Mouse (Mus musculus) CH12.LX (cell line): ENCODE results near the gene Sobp. TPM values are rescaled to one million over a fixed set of nuclear protein-coding genes. Genes with fewer than 3 reads are reported as not detected.

ENCODE experiments used
- DNase-seq: peaks from one replicate; pipeline ENCODE4 v3.0.0-alpha.2; 2013; ENCODE audit errors: extremely low read depth
- H3K27ac ChIP-seq: 2 replicates; pipeline ENCODE4 v1.5.1; 2012; ENCODE audit warnings: low read depth, mild to moderate bottlenecking, control low read depth, moderate library complexity; ENCODE audit not compliant: insufficient read depth
- H3K27me3 ChIP-seq: replicated peaks from 2 replicates; pipeline ENCODE3; 2012; ENCODE audit warnings: inconsistent platforms
- H3K36me3 ChIP-seq, 2 experiments: replicated peaks in 1 of 2; 2 replicates each; pipeline versions ENCODE3 to v1.6.1; 2012; ENCODE audit warnings: inconsistent platforms in 1 of 2, low read length in 1 of 2, mild to moderate bottlenecking in 1 of 2, mixed read lengths in 1 of 2, moderate library complexity in 1 of 2; ENCODE audit not compliant: control insufficient read depth in 1 of 2, insufficient read depth in 1 of 2
- H3K4me1 ChIP-seq, 2 experiments: 2 replicates each; pipeline ENCODE4 v1.6.1; 2012; ENCODE audit warnings: inconsistent platforms in 1 of 2, moderate library complexity in 1 of 2; ENCODE audit not compliant: insufficient read depth in 2 of 2, control insufficient read depth in 1 of 2
- H3K4me2 ChIP-seq: 2 replicates; pipeline ENCODE4 v1.6.1; 2012; ENCODE audit warnings: low read depth, mild to moderate bottlenecking, control low read depth; ENCODE audit not compliant: poor library complexity, insufficient read depth, severe bottlenecking
- H3K4me3 ChIP-seq, 3 experiments: fragments of 150-350 bp in 1 of 3; sonication (generic) in 1 of 3; replicated peaks in 1 of 3; 2 replicates each; pipeline versions ENCODE3 to v1.5.1; 2011 to 2012; ENCODE audit warnings: low read depth in 2 of 3, low read length in 2 of 3, mild to moderate bottlenecking in 2 of 3, moderate library complexity in 2 of 3, control low read depth in 1 of 3, improper control_type of control experiment in 1 of 3, inconsistent platforms in 1 of 3, mixed read lengths in 1 of 3; ENCODE audit not compliant: poor library complexity in 1 of 3
- H3K79me2 ChIP-seq: replicated peaks from 2 replicates; pipeline ENCODE4 v1.6.1; 2012; ENCODE audit warnings: mild to moderate bottlenecking, moderate library complexity; ENCODE audit not compliant: control insufficient read depth, poor library complexity, insufficient read depth, severe bottlenecking; ENCODE audit errors: extremely low read depth
- H3K9ac ChIP-seq: 2 replicates; pipeline ENCODE4 v1.6.1; 2012; ENCODE audit warnings: low read depth, mild to moderate bottlenecking, control low read depth, moderate library complexity; ENCODE audit not compliant: insufficient read depth
- H3K9me3 ChIP-seq: replicated peaks from 2 replicates; pipeline ENCODE3; 2012; ENCODE audit warnings: low read length, inconsistent platforms, mixed read lengths
- CHD1 ChIP-seq: IDR thresholded peaks from 2 replicates; pipeline ENCODE4 v1.6.1; 2012; ENCODE audit warnings: low read depth, low read length, improper control_type of control experiment, inconsistent platforms
- CHD2 ChIP-seq: IDR thresholded peaks from 2 replicates; pipeline ENCODE4 v1.6.1; 2011; ENCODE audit warnings: low read length, improper control_type of control experiment
- E2F4 ChIP-seq: IDR thresholded peaks from 2 replicates; pipeline ENCODE4 v1.6.1; 2011; ENCODE audit warnings: low read depth, low read length, improper control_type of control experiment; ENCODE audit not compliant: insufficient replicate concordance
- ETS1 ChIP-seq: conservative IDR thresholded peaks from 2 replicates; pipeline ENCODE4 v1.6.1; 2012; ENCODE audit warnings: low read depth, mild to moderate bottlenecking, inconsistent platforms, low read length, improper control_type of control experiment, moderate library complexity
- HCFC1 ChIP-seq: IDR thresholded peaks from 2 replicates; pipeline ENCODE4 v1.6.1; 2012; ENCODE audit warnings: low read depth, mild to moderate bottlenecking, inconsistent platforms, low read length, improper control_type of control experiment
- JUND ChIP-seq: conservative IDR thresholded peaks from 2 replicates; pipeline ENCODE4 v1.6.1; 2011; ENCODE audit warnings: low read depth, low read length, improper control_type of control experiment
- KAT2A ChIP-seq: IDR thresholded peaks from 2 replicates; pipeline ENCODE4 v1.6.1; 2012; ENCODE audit warnings: low read length, improper control_type of control experiment, inconsistent platforms; ENCODE audit not compliant: insufficient replicate concordance
- MEF2A ChIP-seq: IDR thresholded peaks from 2 replicates; pipeline ENCODE4 v1.6.1; 2014; ENCODE audit warnings: low read depth, mild to moderate bottlenecking, inconsistent platforms, low read length, improper control_type of control experiment, borderline replicate concordance
- NELFE ChIP-seq: IDR thresholded peaks from 2 replicates; pipeline ENCODE4 v1.6.1; 2011; ENCODE audit warnings: low read depth, low read length, improper control_type of control experiment
- POLR2A ChIP-seq: IDR thresholded peaks from 2 replicates; pipeline ENCODE4 v1.6.1; 2011; ENCODE audit warnings: low read depth, mild to moderate bottlenecking, improper control_type of control experiment, low read length
- POLR2AphosphoS2 ChIP-seq: IDR thresholded peaks from 2 replicates; pipeline ENCODE4 v1.6.1; 2011; ENCODE audit warnings: low read depth, low read length, improper control_type of control experiment
- RAD21 ChIP-seq: IDR thresholded peaks from 2 replicates; pipeline ENCODE4 v1.6.1; 2011; ENCODE audit warnings: low read depth, mild to moderate bottlenecking, low read length, improper control_type of control experiment, moderate library complexity
- RCOR1 ChIP-seq: conservative IDR thresholded peaks from 2 replicates; pipeline ENCODE4 v1.6.1; 2012; ENCODE audit warnings: low read depth, mild to moderate bottlenecking, inconsistent platforms, low read length, improper control_type of control experiment
- SMC3 ChIP-seq: IDR thresholded peaks from 2 replicates; pipeline ENCODE4 v1.6.1; 2011; ENCODE audit warnings: low read depth, low read length, improper control_type of control experiment
- TBP ChIP-seq: conservative IDR thresholded peaks from 2 replicates; pipeline ENCODE4 v1.6.1; 2011; ENCODE audit warnings: low read depth, low read length, improper control_type of control experiment
- USF2 ChIP-seq: conservative IDR thresholded peaks from 2 replicates; pipeline ENCODE4 v1.6.1; 2011; ENCODE audit warnings: low read depth, low read length, improper control_type of control experiment
- ZC3H11A ChIP-seq: IDR thresholded peaks from 2 replicates; pipeline ENCODE4 v1.6.1; 2012; ENCODE audit warnings: low read depth, mild to moderate bottlenecking, inconsistent platforms, low read length, improper control_type of control experiment
- dilution Hi-C: fragments of 300-500 bp; cut with MboI; formaldehyde crosslinking; loops from 2 replicates; pipeline ENCODE4 v1.14.3; 2020; ENCODE audit warnings: low sequenced_read_pairs; ENCODE audit not compliant: extremely low pct_unique_long_range_greater_than_20kb, extremely low pct_ligation_motif_present
- in situ Hi-C: fragments of 300-500 bp; cut with MboI; formaldehyde crosslinking; loops from 3 replicates; pipeline ENCODE4 v1.14.3; 2019; ENCODE audit warnings: low sequenced_read_pairs, low pct_ligation_motif_present, low pct_unique_long_range_greater_than_20kb, mixed read lengths
- polyA plus RNA-seq: library from polyadenylated mRNA; unstranded; fragments of >175 nt; gene quantifications from 2 replicates; pipeline ENCODE4 v1.2.1, GENCODE M21; 2012; ENCODE audit warnings: low read depth; ENCODE audit not compliant: insufficient read length
- total RNA-seq, 2 experiments: library from RNA; depleted of rRNA; stranded (reverse); fragments of 300-350 nt in 1 of 2; fragments of >200 nt in 1 of 2; gene quantifications; 2 replicates each; pipeline ENCODE4 v1.2.3; 2012 to 2014

Sobp gene
- total and polyA plus RNA-seq, 3 experiments, result 0.04 to 0.77 (median 0.08) TPM

DNA sequence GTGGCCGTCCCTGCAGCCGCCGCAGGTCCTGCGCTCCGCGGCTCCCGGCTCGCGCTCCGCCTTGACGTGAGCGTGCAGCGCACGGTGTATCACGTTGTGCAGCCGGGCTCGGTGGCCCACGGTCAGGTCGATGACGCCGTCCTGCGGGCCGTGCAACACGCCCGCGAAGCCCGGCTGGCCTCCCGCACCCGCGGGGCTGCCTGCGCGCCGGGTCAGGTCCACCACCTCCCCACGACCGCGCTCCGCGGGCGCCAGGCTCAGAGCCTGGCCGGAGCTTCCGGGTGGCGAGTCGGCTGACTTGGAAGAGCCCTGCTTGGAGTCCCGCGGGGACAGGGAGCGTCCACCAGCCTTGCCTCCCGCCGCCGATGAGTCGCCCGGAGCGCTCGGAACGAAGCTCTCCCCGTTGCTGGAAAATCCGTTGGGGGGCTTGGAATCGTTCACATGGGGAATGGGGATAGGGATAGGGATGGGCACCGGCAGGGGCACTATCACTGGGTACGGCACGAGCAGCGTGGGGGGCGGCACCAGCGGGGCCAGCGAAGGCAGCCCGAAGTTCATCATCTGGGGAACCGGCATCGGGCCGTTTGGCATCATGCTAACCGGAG lies 152.7 kb downstream of the Sobp start:
- Histone ChIP-seq H3K4me2 (no peak overlapping the region), H3K9me3 (peaks cover 10% of the 10 kb centered on the region), H3K27me3 (no peaks in the 10 kb centered on the region), H3K4me3 (no peak overlapping the region), H3K27ac (no peak overlapping the region), H3K4me1 (no peaks in the 10 kb centered on the region), H3K36me3 (peaks cover 0 to 3% of the 10 kb centered on the region in 2 experiments), H3K79me2 (no peaks in the 10 kb centered on the region), H3K9ac (no peak overlapping the region)
- in situ Hi-C loops, result no loop called here
- TF ChIP-seq E2F4 (no peak), POLR2A (no peak), NELFE (no peak), RAD21 (no peak), ETS1 (no peak), KAT2A (no peak), SMC3 (no peak), CHD2 (no peak), MEF2A (no peak), POLR2AphosphoS2 (no peak), RCOR1 (no peak)
- dilution Hi-C loops, result no loop called here
- DNase-seq, result no peak

GRCm38 (mm10) chr10:43021017-43021416 lies 153.3 kb downstream of the Sobp start:
- Histone ChIP-seq H3K79me2 (no peaks in the 10 kb centered on the region), H3K4me1 (no peaks in the 10 kb centered on the region), H3K36me3 (peaks cover 0 to 3% of the 10 kb centered on the region in 2 experiments), H3K9me3 (peaks cover 10% of the 10 kb centered on the region), H3K4me2 (no peak overlapping the region), H3K27ac (no peak overlapping the region), H3K9ac (no peak overlapping the region), H3K27me3 (no peaks in the 10 kb centered on the region), H3K4me3 (no peak overlapping the region)
- in situ Hi-C loops (no loop called here), dilution Hi-C loops (no loop called here)
- no peak for DNase-seq
- TF ChIP-seq SMC3 (no peak), ZC3H11A (no peak), JUND (no peak), KAT2A (no peak), HCFC1 (no peak), RAD21 (no peak), CHD1 (no peak), E2F4 (no peak), CHD2 (no peak), USF2 (no peak), ETS1 (no peak), TBP (no peak)
